Mouse (Mus musculus): ENCODE measurements around the gene Meaf6. TPM values are rescaled to one million over a fixed set of nuclear protein-coding genes. Genes with fewer than 3 reads are reported as not detected.

The Meaf6 gene
- total RNA-seq (2017), result 23.8 and 38.1 TPM in 2 replicates

DNA sequence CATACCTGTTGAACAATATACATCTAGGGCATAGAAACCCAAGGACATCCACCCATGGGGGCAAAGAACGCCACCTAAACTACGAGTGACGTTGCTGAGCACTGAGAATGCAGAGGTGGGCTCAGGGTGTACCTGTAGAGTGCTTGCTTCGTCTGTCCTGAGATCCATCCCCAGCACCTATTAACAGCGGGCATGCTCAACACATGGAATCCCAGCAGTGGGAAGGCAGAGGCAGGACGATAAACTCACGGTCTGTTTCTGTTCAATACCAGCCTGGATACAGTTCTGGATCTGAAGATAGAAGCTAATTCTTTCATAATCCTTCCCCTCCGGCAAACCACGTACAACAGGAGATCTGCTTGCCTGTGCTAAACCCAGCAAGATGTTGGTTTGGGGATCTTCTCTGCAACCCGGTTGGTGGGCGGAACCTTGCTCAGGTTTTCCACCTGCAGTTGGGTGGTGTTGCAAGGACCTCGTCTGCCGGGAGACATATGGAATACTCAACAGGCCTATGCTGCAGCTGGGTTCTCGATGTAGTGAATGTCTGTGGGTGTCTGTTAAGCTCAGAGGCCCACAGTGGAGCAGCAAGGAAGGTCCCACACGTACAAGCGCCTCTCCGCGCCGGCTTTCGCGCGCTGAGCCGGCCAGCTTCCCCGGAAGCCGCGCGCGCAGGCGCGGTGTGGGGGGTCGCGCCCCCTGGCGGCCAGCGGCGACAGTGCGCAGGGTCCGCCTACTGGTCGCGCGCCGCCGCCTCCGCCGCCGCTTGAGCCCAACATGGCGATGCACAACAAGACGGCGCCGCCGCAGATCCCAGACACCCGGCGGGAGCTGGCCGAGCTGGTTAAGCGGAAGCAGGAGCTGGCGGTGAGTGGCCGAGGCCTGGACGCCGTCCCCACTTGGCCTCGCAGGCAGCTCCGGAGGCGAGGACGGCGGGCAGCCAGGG, at the start of gene Meaf6:
Gene Meaf6 (plus strand): TSS at position 732 of the 943 bp plus-strand sequence.
- ATAC-seq (ENCODE audit: extremely low read depth, insufficient number of reproducible peaks, low FRiP score, poor library complexity, severe bottlenecking), result peak; percentile 78

DNA sequence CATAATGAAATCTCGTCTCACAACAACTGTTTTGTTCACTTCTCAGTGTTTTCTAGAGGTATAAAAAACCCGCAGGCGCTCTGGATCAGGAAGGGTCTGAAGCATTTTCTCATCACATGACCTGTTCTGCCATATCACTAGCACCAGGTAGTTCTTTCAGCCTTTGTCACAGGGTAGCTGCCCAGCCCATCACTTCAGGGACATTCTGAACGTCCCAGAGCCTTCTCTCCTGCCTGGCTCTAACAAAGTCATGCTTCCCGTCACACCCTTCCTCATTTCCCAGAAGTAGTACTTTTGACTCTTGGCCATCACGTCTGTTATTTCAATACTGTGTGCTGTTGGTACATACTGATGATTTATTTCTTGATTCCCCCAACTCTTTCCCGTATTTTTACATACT, 40.5 kb upstream of the Meaf6 start:
- ATAC-seq (ENCODE audit: extremely low read depth, insufficient number of reproducible peaks, low FRiP score, poor library complexity, severe bottlenecking), result no peak

DNA sequence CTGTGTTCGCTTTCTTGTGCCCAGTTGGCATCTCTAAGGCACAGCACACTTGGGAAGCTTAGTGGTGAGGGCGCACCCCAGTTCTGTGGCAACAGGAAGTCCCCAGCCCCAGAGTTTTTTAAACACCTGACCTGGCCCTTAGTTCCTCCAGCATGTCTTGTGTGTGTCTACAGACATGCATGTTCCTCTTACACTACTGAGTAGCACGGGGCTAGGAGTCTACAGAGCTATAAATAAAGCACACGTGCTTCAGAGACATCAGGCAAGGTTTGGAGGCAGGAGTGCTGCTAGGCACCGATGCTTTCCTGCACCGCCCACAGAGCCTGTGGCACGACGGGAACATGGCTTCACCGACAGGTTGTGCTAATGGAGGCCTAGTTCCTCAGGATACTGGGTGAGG, 29.5 kb upstream of the Meaf6 start:
- peak; percentile 57 for ATAC-seq (ENCODE audit: extremely low read depth, insufficient number of reproducible peaks, low FRiP score, poor library complexity, severe bottlenecking)

DNA sequence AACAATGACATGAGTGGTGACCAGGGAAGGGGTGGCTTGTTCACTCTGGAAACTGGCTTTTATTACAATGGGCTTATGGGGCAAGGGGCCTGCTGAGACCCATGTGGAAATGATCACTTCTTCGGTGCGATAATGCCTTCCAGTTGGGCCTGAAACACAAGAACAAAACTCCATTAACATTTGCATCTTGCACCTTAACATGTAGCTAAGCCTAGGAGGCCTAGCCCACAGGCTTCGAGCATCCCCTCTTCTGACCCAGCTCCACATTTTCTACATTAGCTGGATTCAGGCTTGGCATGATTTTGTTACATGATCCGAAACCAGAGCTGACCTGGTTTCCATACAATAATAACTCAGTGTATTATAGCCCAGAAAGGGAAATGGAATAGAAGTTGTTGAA, 28.5 kb upstream of the Meaf6 start:
- no peak for ATAC-seq (ENCODE audit: extremely low read depth, insufficient number of reproducible peaks, low FRiP score, poor library complexity, severe bottlenecking)

DNA sequence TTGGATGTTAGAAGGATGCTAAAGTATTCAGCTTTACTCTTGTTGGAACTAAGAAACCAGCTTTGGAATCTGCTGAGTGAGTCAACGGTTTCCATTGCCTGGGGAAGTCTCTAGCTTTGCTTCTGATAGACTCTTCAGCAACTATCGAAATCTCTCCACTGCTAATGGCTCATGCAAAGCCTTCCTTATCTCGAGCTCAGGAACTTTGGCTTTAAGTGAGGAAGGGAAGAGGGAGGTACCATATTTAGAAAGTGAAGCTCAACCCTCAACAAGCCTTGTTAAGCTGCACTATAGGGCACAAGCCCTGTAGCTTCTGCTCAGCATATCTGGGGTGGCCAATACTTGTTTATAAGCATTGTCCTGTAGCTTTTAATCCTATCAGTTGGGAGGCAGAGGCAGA, 27.7 kb upstream of the Meaf6 start:
- no peak for ATAC-seq (ENCODE audit: extremely low read depth, insufficient number of reproducible peaks, low FRiP score, poor library complexity, severe bottlenecking)

DNA sequence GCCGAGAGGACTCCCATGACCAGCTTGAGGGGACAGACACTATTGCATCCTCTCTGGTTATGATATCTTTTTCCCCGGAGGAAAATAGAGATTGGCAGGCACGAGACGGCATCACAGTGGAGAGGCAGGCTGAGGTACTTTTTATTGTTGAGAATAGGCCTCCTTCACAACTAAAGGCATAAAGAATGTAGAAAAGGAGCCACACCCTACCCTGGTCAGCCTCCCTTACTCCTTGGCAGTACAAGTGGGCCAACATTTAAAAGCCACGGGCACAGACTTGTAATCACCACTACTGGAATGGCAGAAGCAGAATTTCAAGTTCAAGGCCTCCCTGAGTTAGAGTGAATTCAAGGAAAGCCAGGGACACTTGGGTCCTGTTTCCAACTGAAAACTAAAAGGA, 26.9 kb upstream of the Meaf6 start:
- no peak for ATAC-seq (ENCODE audit: extremely low read depth, insufficient number of reproducible peaks, low FRiP score, poor library complexity, severe bottlenecking)

DNA sequence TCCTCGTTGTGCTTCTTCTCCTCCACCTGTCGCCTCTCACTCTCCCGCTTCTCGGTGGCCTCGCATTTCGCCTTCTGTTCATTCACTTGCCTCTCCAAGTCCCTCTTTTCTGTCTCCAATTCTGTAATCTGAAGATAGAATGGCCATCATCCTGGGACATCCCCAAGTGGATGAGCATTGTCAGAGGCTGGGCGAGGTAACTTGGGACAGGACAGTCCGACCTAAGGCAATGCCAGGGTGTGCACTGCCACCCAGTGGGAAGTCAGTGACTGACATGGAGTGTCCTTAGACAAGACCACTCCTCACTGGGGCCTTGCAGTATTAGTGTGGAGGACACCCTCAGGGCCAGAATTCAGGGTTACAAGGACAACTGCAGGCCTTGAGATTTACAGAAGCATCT, 25.9 kb upstream of the Meaf6 start:
- peak; percentile 83 for ATAC-seq (ENCODE audit: extremely low read depth, insufficient number of reproducible peaks, low FRiP score, poor library complexity, severe bottlenecking)

DNA sequence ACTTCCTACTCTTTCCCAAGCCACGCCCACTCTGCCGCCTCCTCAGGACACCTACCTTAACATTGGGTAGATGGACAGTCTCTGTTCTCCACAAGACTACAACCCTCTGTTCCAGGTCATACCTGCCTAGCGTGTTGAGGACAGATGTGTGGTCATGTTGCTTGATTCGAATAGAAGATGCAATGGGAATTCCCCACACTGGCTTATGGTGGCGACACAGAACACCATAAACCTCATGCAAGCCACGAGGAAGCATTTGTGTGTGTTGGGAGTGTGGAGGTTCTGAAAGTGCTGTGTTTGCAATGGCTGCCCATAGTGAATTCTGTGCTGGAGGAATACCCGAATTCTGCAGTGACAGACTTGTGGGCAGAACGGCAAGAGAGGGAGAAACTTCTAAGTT, 21.1 kb upstream of the Meaf6 start:
- ATAC-seq (ENCODE audit: extremely low read depth, insufficient number of reproducible peaks, low FRiP score, poor library complexity, severe bottlenecking), result no peak

DNA sequence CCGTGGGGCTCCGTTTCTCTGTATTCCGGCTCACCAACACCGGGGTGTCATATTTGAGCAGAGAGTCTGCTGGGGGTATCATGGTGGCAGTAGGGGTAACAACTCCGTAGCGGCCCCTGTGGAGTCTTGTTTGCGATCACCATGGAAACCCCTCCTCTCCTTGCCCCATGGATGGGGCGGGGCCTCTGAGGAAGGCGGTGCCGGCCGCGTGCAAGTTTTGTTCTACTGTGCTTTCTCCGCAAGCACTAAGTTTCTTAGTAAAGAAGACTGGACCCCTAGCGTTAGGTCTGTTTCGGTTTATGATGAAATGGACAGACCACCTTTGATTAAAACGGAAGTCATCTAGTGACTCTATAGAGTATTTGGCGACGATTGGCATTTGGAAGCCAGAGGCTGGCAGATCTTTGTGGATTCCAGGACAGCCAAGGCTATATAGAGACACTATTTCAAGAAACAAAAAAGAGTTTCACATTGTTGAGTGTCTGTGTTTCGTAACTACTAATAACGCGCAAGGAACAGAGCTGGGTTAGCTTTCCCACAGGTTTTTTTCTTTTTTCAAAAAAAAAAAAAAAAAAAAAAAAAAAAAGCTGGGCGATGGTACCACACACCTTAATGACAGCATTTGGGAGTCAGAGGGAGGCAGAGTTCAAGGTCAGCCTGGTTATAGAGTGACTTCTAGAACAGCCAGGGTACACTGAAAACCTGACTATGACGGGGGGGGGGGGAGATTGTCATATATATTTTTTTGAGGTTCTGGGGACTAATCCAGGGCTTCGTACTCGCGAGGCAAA, 19.2 kb upstream of the Meaf6 start, which contains the start of gene Dnali1:
Gene Dnali1 (minus strand): TSS at position 187 of the 791 bp plus-strand sequence.
- ATAC-seq (ENCODE audit: extremely low read depth, insufficient number of reproducible peaks, low FRiP score, poor library complexity, severe bottlenecking), result peak; percentile 42

DNA sequence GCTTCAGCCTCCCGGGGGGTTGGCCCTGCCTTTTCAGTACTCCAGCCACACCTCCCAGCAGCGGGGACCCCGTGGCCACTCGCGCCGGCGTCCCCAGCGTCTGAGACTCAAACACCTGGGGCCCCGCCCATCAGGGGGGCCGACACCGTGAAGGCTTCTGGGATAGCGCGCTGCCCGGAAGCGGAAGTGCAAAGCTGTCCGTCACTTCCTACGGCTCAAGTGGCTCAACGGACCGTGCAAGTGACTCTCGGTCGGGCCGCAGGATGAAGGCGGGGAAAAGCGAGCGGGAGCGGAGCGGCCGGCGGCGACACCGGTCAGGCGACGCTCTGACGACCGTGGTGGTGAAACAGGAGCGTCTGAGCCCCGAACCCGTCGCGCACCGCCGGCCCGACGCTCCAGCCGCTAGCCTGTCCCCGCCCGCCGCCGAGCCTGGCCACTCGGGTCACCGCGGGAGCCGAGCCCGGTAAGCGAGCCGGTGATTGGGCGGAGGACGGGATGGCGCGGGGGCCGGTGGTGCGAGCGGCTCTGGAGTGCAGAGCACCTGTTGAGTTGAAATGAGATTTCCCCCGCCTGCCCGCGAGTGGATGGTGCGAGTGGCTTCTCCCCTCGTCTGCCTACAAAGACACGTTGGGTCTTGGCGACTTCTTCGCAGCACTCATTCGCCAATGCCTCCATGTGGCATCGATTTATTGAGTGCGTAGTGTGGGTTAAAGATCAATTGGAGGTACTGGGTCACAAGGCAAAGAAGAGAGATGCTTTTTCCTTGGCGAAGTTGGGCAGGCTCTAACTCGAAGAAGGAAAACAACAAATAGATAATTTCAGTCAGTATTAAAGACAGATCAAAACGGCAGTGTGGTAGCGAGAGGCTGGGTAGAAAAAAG, 18.2 kb upstream of the Meaf6 start, which contains the start of gene Snip1:
Gene Snip1 (plus strand): TSS at position 183 of the 881 bp plus-strand sequence.
- ATAC-seq (ENCODE audit: extremely low read depth, insufficient number of reproducible peaks, low FRiP score, poor library complexity, severe bottlenecking), result peak; percentile 96

DNA sequence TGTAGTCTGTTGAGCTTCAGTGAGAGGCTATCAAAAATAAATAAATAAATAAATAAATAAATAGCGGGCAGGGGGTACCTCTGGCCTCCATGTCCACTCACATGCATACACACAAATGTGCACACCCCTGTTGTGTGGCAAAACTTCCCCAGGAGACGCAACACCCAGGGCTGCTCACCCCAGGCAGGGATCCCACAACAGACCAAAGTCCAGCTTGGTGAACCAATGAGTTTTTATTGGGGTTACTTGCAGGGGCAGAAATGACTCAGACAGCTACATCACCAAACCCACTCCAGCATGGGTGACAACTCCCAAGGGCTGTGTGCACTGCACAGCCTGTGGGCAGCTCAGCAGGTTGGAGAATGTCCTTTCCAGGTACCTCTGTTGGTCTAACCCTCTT, 7.2 kb upstream of the Meaf6 start:
- ATAC-seq (ENCODE audit: extremely low read depth, insufficient number of reproducible peaks, low FRiP score, poor library complexity, severe bottlenecking), result no peak

DNA sequence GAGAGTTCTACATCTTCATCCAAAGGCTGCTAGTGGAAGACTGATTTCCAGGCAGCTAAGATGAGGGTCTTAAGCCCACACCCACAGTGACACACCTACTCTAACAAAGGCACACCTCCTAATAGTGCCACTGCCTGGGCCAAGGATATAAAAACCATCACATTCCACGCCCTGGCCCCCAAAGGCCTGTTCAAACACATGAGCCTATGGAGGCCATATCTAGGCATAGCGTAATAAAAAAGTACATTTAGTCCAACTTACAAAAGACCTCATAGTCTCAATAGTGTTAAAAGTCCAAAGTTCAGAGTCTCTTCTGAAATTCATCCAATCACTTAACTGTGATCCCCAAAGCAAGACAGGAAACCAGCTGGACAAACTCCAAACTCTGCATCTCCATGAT, 6.2 kb upstream of the Meaf6 start:
- no peak for ATAC-seq (ENCODE audit: extremely low read depth, insufficient number of reproducible peaks, low FRiP score, poor library complexity, severe bottlenecking)

DNA sequence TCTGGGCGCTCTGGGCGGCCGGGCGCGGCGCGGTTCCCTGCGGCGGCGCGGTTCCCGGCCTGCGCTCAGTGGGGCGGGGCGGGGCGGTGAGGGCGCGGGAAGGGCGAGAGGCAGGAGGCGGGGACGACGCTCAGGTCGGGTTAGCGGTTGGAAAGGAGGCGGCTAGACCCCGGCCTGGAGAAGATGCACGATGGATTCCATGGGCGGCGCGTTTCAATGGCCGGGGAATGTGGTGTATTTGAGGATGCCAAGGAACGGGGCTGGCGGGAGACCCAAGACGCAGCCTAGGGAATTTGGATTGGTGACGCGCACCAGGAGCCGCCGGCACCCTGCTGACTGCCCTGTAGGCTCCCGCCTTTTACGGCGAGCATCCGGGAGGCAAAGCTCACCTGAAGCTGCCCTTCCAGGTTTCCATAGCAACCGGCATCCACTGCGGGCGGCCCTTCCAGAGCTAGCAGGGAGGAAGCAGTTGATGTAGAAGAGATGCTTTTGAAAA, 460 bp downstream of the Meaf6 start:
- ATAC-seq (ENCODE audit: extremely low read depth, insufficient number of reproducible peaks, low FRiP score, poor library complexity, severe bottlenecking), result peak; percentile 53

DNA sequence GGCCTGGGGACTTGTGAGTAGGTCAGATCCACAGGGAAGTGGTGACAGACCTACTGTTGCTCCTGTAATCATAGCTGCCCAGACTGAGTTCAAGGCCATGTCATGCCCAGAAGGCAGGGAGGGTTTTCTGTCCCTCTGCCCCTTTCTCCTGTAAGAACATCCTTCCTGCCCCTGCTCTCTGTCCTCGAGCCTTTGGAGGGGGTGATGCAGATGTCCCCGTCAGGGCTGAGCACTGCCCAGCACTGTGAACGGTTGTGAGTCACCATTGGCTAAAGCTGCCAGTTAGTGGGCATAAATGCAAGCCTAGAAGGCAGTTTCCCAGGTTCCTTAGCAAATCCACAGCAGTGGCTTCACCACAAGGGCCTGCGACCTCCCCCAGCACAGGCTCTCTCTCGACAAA, 8.1 kb downstream of the Meaf6 start:
- no peak for ATAC-seq (ENCODE audit: extremely low read depth, insufficient number of reproducible peaks, low FRiP score, poor library complexity, severe bottlenecking)

DNA sequence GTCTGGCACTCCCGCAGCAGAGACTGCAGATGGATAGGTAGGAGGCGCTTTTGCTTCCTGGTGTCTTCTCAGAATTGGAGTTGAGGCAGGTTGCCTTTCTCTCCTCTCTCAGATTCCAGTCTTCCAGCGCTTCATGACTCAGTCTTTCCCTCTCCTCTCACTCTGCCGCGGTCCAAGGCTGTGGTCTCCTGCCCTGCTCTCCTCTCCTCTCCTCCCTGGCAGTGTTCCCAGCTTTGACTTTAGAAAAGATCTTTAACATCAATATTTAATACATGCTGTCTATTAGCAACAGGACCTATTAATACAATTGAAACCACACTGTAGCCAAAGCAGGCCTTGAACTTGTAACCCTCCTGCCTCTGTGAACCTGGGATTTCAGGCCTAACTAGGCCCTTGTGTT, 11.1 kb downstream of the Meaf6 start:
- ATAC-seq (ENCODE audit: extremely low read depth, insufficient number of reproducible peaks, low FRiP score, poor library complexity, severe bottlenecking), result no peak

DNA sequence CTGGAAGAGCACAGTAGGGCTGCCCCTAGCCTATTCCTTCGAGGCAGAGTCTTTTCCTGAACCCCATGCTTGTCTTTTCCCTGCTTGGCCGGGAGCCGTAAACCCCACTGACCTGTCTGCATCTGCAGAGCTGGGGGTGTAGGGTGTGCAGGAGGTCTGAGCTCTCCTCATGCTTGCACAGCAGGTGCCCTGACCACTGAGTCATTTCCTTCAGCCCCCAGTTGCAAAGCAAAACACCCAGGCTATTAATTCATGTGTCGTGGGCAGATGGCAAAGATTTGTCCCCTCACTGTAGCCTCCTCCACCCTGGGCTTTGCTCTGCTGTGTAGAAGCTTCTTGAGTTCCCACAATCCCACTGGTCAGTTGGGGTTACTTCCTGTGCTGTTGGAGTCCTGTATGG, 12.5 kb downstream of the Meaf6 start:
- ATAC-seq (ENCODE audit: extremely low read depth, insufficient number of reproducible peaks, low FRiP score, poor library complexity, severe bottlenecking), result no peak

DNA sequence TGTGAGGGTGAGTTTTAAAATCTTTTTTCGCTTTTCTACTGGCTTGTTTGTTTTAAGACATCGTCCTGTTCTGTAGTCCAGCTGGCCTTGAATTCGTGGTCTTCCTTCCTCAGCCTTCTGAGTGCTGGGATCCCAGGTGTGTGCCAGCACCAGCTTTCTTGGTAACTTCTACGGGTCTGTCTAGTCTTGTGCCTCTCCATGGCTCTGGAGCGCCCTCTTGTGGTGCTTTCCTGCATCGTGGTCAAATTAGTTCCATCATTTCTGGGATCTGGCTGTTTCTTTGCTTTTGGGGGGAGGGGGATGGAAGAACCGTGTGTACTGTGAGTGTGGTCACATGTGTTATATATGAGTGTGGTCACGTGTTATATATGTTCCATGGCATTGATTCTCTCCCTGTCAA, 14.5 kb downstream of the Meaf6 start:
- peak; percentile 80 for ATAC-seq (ENCODE audit: extremely low read depth, insufficient number of reproducible peaks, low FRiP score, poor library complexity, severe bottlenecking)

DNA sequence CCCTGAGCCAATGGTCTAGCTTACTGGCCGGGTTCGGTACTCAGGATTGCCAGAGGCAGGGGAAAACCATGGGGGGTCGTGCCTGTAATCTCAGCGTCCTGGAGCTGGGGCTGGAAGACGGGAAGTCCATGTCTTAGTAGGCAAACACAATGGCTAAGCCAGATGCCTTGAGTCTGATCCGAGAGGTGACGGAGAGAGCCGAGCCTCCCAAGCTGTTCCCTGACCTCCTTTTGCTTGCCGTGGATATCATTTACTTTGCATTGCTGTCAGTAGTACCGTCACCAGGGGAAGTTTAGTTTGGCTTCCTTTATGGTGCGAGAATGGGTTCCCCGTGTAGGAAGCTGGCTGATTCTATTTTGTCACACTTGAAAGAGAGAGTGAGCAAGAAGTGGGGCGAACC, 16.4 kb downstream of the Meaf6 start:
- no peak for ATAC-seq (ENCODE audit: extremely low read depth, insufficient number of reproducible peaks, low FRiP score, poor library complexity, severe bottlenecking)

DNA sequence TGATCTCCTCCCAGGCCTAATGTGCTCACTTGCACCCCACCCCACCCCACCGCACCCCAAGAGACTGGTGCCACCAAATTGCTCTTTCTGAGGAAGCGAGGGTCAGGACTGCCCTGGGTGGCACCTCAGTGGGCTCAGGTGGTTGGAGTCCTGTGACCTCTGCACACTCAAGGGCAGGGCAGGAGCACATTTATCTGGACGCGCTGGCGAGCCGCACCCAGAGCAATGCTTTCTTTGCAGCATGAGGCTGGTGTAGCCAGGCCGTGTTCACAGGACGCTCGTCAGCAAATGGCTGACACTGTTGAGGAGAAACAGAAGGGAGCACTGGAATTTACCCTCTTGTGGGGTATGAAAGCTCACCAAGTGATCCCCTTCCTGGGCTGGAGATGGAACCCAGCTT, 20.4 kb downstream of the Meaf6 start:
- ATAC-seq (ENCODE audit: extremely low read depth, insufficient number of reproducible peaks, low FRiP score, poor library complexity, severe bottlenecking), result no peak
